Mouse (Mus musculus): ENCODE data around the gene Rd3. TPM values are rescaled to one million over a fixed set of nuclear protein-coding genes. Genes with fewer than 3 reads are reported as not detected.

Rd3 gene
- total RNA-seq, 2 experiments from 2014 or later = 2.7 to 2.8 TPM

GRCm38 (mm10) chr1:191963948-191964772, 13.0 kb upstream of the Rd3 start:
- peak; percentile 95 for DNase-seq

GRCm38 (mm10) chr1:191964773-191965481, 12.2 kb upstream of the Rd3 start:
- peak; percentile 89 for DNase-seq

- no peak for DNase-seq
These were observed 7.2 kb upstream of the Rd3 start for GRCm38 (mm10) chr1:191969939-191970338.

GRCm38 (mm10) chr1:191974509-191975405, 2.4 kb upstream of the Rd3 start:
- DNase-seq = no peak

GRCm38 (mm10) chr1:191981426-191982102, 4.4 kb downstream of the Rd3 start:
- DNase-seq = peak; percentile 80

- DNase-seq = no peak
These were observed 9.7 kb downstream of the Rd3 start for GRCm38 (mm10) chr1:191986674-191987480.

GRCm38 (mm10) chr1:191987481-191987769, 10.3 kb downstream of the Rd3 start:
- DNase-seq = no peak

- DNase-seq = peak; percentile 45
These were observed 11.5 kb downstream of the Rd3 start for GRCm38 (mm10) chr1:191988646-191989045.

- no peak for DNase-seq
These were observed 11.9 kb downstream of the Rd3 start for GRCm38 (mm10) chr1:191989060-191989459.

- DNase-seq = peak; percentile 96
These were observed 12.8 kb downstream of the Rd3 start for GRCm38 (mm10) chr1:191989994-191990393.

GRCm38 (mm10) chr1:191992040-191992780, 15.0 kb downstream of the Rd3 start:
- DNase-seq = no peak

- DNase-seq = no peak
These were observed 17.3 kb downstream of the Rd3 start for GRCm38 (mm10) chr1:191994476-191994875.

- peak; percentile 78 for DNase-seq
These were observed 18.3 kb downstream of the Rd3 start for GRCm38 (mm10) chr1:191995488-191995887.

GRCm38 (mm10) chr1:191995916-191996315, 18.7 kb downstream of the Rd3 start:
- DNase-seq = no peak

GRCm38 (mm10) chr1:191996621-191997185, 19.5 kb downstream of the Rd3 start:
- no peak for DNase-seq

- no peak for DNase-seq
These were observed 21.9 kb downstream of the Rd3 start for GRCm38 (mm10) chr1:191999022-191999421.
